Mouse (Mus musculus) embryo, embryonic 9.5 days (tissue): ENCODE measurements around the gene Odf3l2.

Experiments
- DNase-seq: peaks from one replicate; pipeline ENCODE4 v3.0.0-alpha.2; 2017; ENCODE audit errors: extremely low spot score

Odf3l2 gene

GRCm38 (mm10) chr10:79671396-79672087, 26.0 kb upstream of the Odf3l2 start:
- DNase-seq, result no peak

- no peak for DNase-seq
These were observed 24.7 kb upstream of the Odf3l2 start for GRCm38 (mm10) chr10:79670071-79670888.

- DNase-seq, result peak; percentile 87
These were observed 24.1 kb upstream of the Odf3l2 start for GRCm38 (mm10) chr10:79669576-79670057.

- peak; percentile 97 for DNase-seq
These were observed 23.4 kb upstream of the Odf3l2 start, which contains the start of gene Tpgs1 for GRCm38 (mm10) chr10:79668771-79669575. Tpgs1 (plus strand) TSS chr10:79669369.

GRCm38 (mm10) chr10:79668076-79668475, 22.5 kb upstream of the Odf3l2 start:
- no peak for DNase-seq

GRCm38 (mm10) chr10:79666493-79666892, 21.0 kb upstream of the Odf3l2 start:
- DNase-seq, result no peak

- DNase-seq, result no peak
These were observed 19.5 kb upstream of the Odf3l2 start for GRCm38 (mm10) chr10:79665051-79665450.

- DNase-seq, result peak; percentile 88
These were observed 18.7 kb upstream of the Odf3l2 start, which contains the start of gene Madcam1 for GRCm38 (mm10) chr10:79664131-79664665. Madcam1 (plus strand) TSS chr10:79664559.

- no peak for DNase-seq
These were observed 16.3 kb upstream of the Odf3l2 start for GRCm38 (mm10) chr10:79661861-79662260.

- no peak for DNase-seq
These were observed 14.8 kb upstream of the Odf3l2 start for GRCm38 (mm10) chr10:79660298-79660697.

- no peak for DNase-seq
These were observed 13.3 kb upstream of the Odf3l2 start for GRCm38 (mm10) chr10:79658829-79659228.

- no peak for DNase-seq
These were observed 9.4 kb upstream of the Odf3l2 start for GRCm38 (mm10) chr10:79654946-79655395.

- DNase-seq, result no peak
These were observed 7.3 kb upstream of the Odf3l2 start for GRCm38 (mm10) chr10:79652789-79653188.

GRCm38 (mm10) chr10:79649070-79649751, 3.7 kb upstream of the Odf3l2 start:
- peak; percentile 71 for DNase-seq

- DNase-seq, result peak; percentile 73
These were observed 6.9 kb downstream of the Odf3l2 start for GRCm38 (mm10) chr10:79638486-79639204.

GRCm38 (mm10) chr10:79637128-79638110, 8.1 kb downstream of the Odf3l2 start, which contains the start of gene Shc2:
Shc2 (minus strand) TSS chr10:79637918.
- DNase-seq, result peak; percentile 86

GRCm38 (mm10) chr10:79636287-79636686, 9.3 kb downstream of the Odf3l2 start:
- DNase-seq, result no peak

- no peak for DNase-seq
These were observed 12.3 kb downstream of the Odf3l2 start for GRCm38 (mm10) chr10:79633006-79633777.
